In genomic region chr13:13739232-13739631, GRCm38 (mm10) we compare ENCODE assay signal across 28 mouse cellular contexts. TPM values are rescaled to one million over a fixed set of nuclear protein-coding genes. Genes with fewer than 3 reads are reported as not detected.
"Had no signal": no experiment of that assay in that cellular context is flagged by ENCODE, and none has a peak within 500 bp of the region (broad histone marks: within the 10 kb centered on the region; RNA-seq: fewer than 3 reads in every experiment).

No protein-coding gene starts in this region.

- H3K27ac ChIP-seq: gastrocnemius, adult 2 months; heart, adult 2 months; heart, embryonic 13.5 days; heart, embryonic 15.5 days; hindbrain, embryonic 13.5 days; hindbrain, embryonic 15.5 days; hindbrain, postnatal 0 days; kidney, embryonic 15.5 days; kidney, postnatal 0 days; limb, embryonic 12.5 days; liver, embryonic 13.5 days had no signal

- H3K4me3 ChIP-seq: gastrocnemius, adult 2 months; heart, adult 2 months; heart, embryonic 13.5 days; heart, embryonic 15.5 days; hindbrain, embryonic 13.5 days; hindbrain, embryonic 15.5 days; kidney, embryonic 15.5 days; limb, embryonic 12.5 days; liver, embryonic 13.5 days had no signal

- H3K9ac ChIP-seq: heart, embryonic 13.5 days; heart, embryonic 15.5 days; hindbrain, embryonic 13.5 days; hindbrain, embryonic 15.5 days; kidney, embryonic 15.5 days; limb, embryonic 12.5 days; liver, embryonic 13.5 days had no signal

- H3K9me3 ChIP-seq: heart, embryonic 13.5 days; heart, embryonic 15.5 days; hindbrain, embryonic 13.5 days; hindbrain, embryonic 15.5 days; kidney, embryonic 15.5 days; limb, embryonic 12.5 days; liver, embryonic 13.5 days had no signal

- ATAC-seq: hindbrain, postnatal 0 days; intestine, embryonic 16.5 days had no signal

- DNase-seq: gastrocnemius, adult 2 months; gastrocnemius, postnatal 10 days; gastrocnemius, postnatal 25 days; heart, adult 2 months; heart, postnatal 14 days; heart, postnatal 36 days; kidney, adult 11 months; kidney, adult 2 months; kidney, adult 9 months; kidney, postnatal 14 days; kidney, postnatal 36 days; layer of hippocampus, adult 9-11 months; layer of hippocampus, postnatal 36 days; left cerebral cortex, postnatal 4 days; liver; liver, embryonic 13.5 days had no signal

- H3K4me1 ChIP-seq: heart, embryonic 13.5 days; heart, embryonic 15.5 days; hindbrain, embryonic 13.5 days; hindbrain, embryonic 15.5 days; kidney, embryonic 15.5 days; limb, embryonic 12.5 days; liver, embryonic 13.5 days had no signal

- H3K27me3 ChIP-seq: heart, embryonic 13.5 days; heart, embryonic 15.5 days; hindbrain, embryonic 13.5 days; hindbrain, embryonic 15.5 days; kidney, embryonic 15.5 days; limb, embryonic 12.5 days; liver, embryonic 13.5 days had no signal

- H3K4me2 ChIP-seq: heart, embryonic 11.5 days; heart, embryonic 13.5 days; heart, embryonic 15.5 days; hindbrain, embryonic 13.5 days; hindbrain, embryonic 15.5 days; kidney, embryonic 15.5 days; limb, embryonic 12.5 days; liver, embryonic 11.5 days; liver, embryonic 13.5 days had no signal

RNA-seq across cellular contexts. Expression of gene Gng4, which starts 44.6 kb away (rescaled TPM):
- total RNA-seq: hematopoietic stem cell, adult 5-6 weeks had no signal
- polyA plus RNA-seq: liver, embryonic 11.5 days had no signal
